Mouse (Mus musculus): ENCODE measurements around the gene Adgrl2. TPM values are rescaled to one million over a fixed set of nuclear protein-coding genes. Genes with fewer than 3 reads are reported as not detected.

Gene Adgrl2
- 101 and 111 TPM in 2 replicates for polyA plus RNA-seq (2016; fragmentation: Nextera tagmentation; extraction: Ambion mirVana)

GRCm38 (mm10) chr3:148990531-148991003, at the start of gene Adgrl2:
TSS of gene Adgrl2 (minus strand) at chr3:148990555.
- peak within 1 kb of the TSS; percentile 99 for H3K9ac ChIP-seq (replicated peaks)
- H3K9me3 ChIP-seq, result no peaks in the 10 kb centered on the region
- no peaks in the 10 kb centered on the region for H3K36me3 ChIP-seq
- H3K4me1 ChIP-seq (replicated peaks), result peaks cover 23% of the 10 kb centered on the region
- H3K4me3 ChIP-seq (replicated peaks), result peak within 1 kb of the TSS; percentile 82
- peak within 1 kb of the TSS; percentile 100 for H3K27ac ChIP-seq
- H3K27me3 ChIP-seq, result no peaks in the 10 kb centered on the region
- peak; percentile 12; the same call in 1 of the 2 replicates for ATAC-seq (ENCODE audit: insufficient number of reproducible peaks, insufficient read depth, low FRiP score, low TSS enrichment, low read depth)
- under 1% methylated on average over 25 of the region's 25 CpGs for WGBS
- peak within 1 kb of the TSS; percentile 81 for H3K4me2 ChIP-seq

GRCm38 (mm10) chr3:149038771-149039170, 48.4 kb upstream of the Adgrl2 start:
- Histone ChIP-seq H3K36me3 (no peaks in the 10 kb centered on the region), H3K4me3 (replicated peaks) (no peak overlapping the region), H3K27me3 (no peaks in the 10 kb centered on the region), H3K27ac (no peak overlapping the region), H3K4me2 (no peak overlapping the region), H3K9me3 (no peaks in the 10 kb centered on the region), H3K9ac (replicated peaks) (no peak overlapping the region), H3K4me1 (replicated peaks) (peaks cover 23% of the 10 kb centered on the region)
- WGBS, result 72% methylated on average over 4 of the region's 4 CpGs
- ATAC-seq (ENCODE audit: insufficient number of reproducible peaks, insufficient read depth, low FRiP score, low TSS enrichment, low read depth), result no peak

- Histone ChIP-seq H3K4me3 (replicated peaks) (no peak overlapping the region), H3K36me3 (no peaks in the 10 kb centered on the region), H3K4me1 (replicated peaks) (peaks cover 22% of the 10 kb centered on the region), H3K9ac (replicated peaks) (no peak overlapping the region), H3K4me2 (no peak overlapping the region), H3K27me3 (no peaks in the 10 kb centered on the region), H3K27ac (no peak overlapping the region), H3K9me3 (no peaks in the 10 kb centered on the region)
- WGBS, result 44% methylated on average over 5 of the region's 5 CpGs
- ATAC-seq (ENCODE audit: insufficient number of reproducible peaks, insufficient read depth, low FRiP score, low TSS enrichment, low read depth), result no peak
These were observed 29.6 kb upstream of the Adgrl2 start for GRCm38 (mm10) chr3:149019925-149020324.

GRCm38 (mm10) chr3:149009311-149009710, 19.0 kb upstream of the Adgrl2 start:
- no peak overlapping the region for H3K27ac ChIP-seq
- H3K36me3 ChIP-seq, result no peaks in the 10 kb centered on the region
- no peak overlapping the region for H3K4me2 ChIP-seq
- peaks cover 6% of the 10 kb centered on the region for H3K4me1 ChIP-seq (replicated peaks)
- WGBS, result 81% methylated on average over 7 of the region's 7 CpGs
- no peak overlapping the region for H3K9ac ChIP-seq (replicated peaks)
- no peak overlapping the region for H3K4me3 ChIP-seq (replicated peaks)
- H3K9me3 ChIP-seq, result no peaks in the 10 kb centered on the region
- peaks cover 7% of the 10 kb centered on the region; the same call in 1 of the 2 replicates for H3K27me3 ChIP-seq
- no peak for ATAC-seq (ENCODE audit: insufficient number of reproducible peaks, insufficient read depth, low FRiP score, low TSS enrichment, low read depth)

- H3K9me3 ChIP-seq, result no peaks in the 10 kb centered on the region
- H3K4me2 ChIP-seq, result no peak overlapping the region
- ATAC-seq (ENCODE audit: insufficient number of reproducible peaks, insufficient read depth, low FRiP score, low TSS enrichment, low read depth), result no peak
- 75% methylated on average over 6 of the region's 6 CpGs for WGBS
- H3K4me1 ChIP-seq (replicated peaks), result peaks cover 6% of the 10 kb centered on the region
- no peaks in the 10 kb centered on the region for H3K36me3 ChIP-seq
- no peak overlapping the region for H3K4me3 ChIP-seq (replicated peaks)
- no peak overlapping the region for H3K27ac ChIP-seq
- H3K27me3 ChIP-seq, result peaks cover 7% of the 10 kb centered on the region; the same call in 1 of the 2 replicates
- no peak overlapping the region for H3K9ac ChIP-seq (replicated peaks)
These were observed 18.3 kb upstream of the Adgrl2 start for GRCm38 (mm10) chr3:149008634-149009023.

GRCm38 (mm10) chr3:149007860-149008633, 17.7 kb upstream of the Adgrl2 start:
- no peak overlapping the region for H3K4me3 ChIP-seq (replicated peaks)
- peak overlapping the region; percentile 26 for H3K4me2 ChIP-seq
- no peak overlapping the region for H3K9ac ChIP-seq (replicated peaks)
- WGBS, result 56% methylated on average over 20 of the region's 20 CpGs
- ATAC-seq (ENCODE audit: insufficient number of reproducible peaks, insufficient read depth, low FRiP score, low TSS enrichment, low read depth), result no peak
- H3K4me1 ChIP-seq (replicated peaks), result peaks cover 6% of the 10 kb centered on the region
- H3K27me3 ChIP-seq, result peaks cover 7% of the 10 kb centered on the region; the same call in 1 of the 2 replicates
- no peaks in the 10 kb centered on the region for H3K9me3 ChIP-seq
- no peak overlapping the region for H3K27ac ChIP-seq
- H3K36me3 ChIP-seq, result no peaks in the 10 kb centered on the region

GRCm38 (mm10) chr3:149001364-149001763, 11.0 kb upstream of the Adgrl2 start:
- 41% methylated on average over 8 of the region's 8 CpGs for WGBS
- Histone ChIP-seq H3K4me1 (replicated peaks) (no peaks in the 10 kb centered on the region; the same call in 1 of the 2 replicates), H3K9ac (replicated peaks) (no peak overlapping the region), H3K9me3 (no peaks in the 10 kb centered on the region), H3K27ac (no peak overlapping the region), H3K27me3 (no peaks in the 10 kb centered on the region), H3K36me3 (no peaks in the 10 kb centered on the region), H3K4me2 (no peak overlapping the region), H3K4me3 (replicated peaks) (no peak overlapping the region)
- ATAC-seq (ENCODE audit: insufficient number of reproducible peaks, insufficient read depth, low FRiP score, low TSS enrichment, low read depth), result no peak

GRCm38 (mm10) chr3:148998661-148999060, 8.3 kb upstream of the Adgrl2 start:
- H3K36me3 ChIP-seq, result no peaks in the 10 kb centered on the region
- H3K9ac ChIP-seq (replicated peaks), result no peak overlapping the region
- no peaks in the 10 kb centered on the region for H3K9me3 ChIP-seq
- H3K27me3 ChIP-seq, result no peaks in the 10 kb centered on the region
- ATAC-seq (ENCODE audit: insufficient number of reproducible peaks, insufficient read depth, low FRiP score, low TSS enrichment, low read depth), result no peak
- H3K4me3 ChIP-seq (replicated peaks), result no peak overlapping the region
- no peak overlapping the region for H3K27ac ChIP-seq
- H3K4me1 ChIP-seq (replicated peaks), result no peaks in the 10 kb centered on the region; the same call in 1 of the 2 replicates
- no peak overlapping the region for H3K4me2 ChIP-seq
- 66% methylated on average over 10 of the region's 10 CpGs for WGBS

GRCm38 (mm10) chr3:148991056-148991455, 701 bp upstream of the Adgrl2 start:
- 3% methylated on average over 8 of the region's 8 CpGs for WGBS
- Histone ChIP-seq H3K4me1 (replicated peaks) (peaks cover 21% of the 10 kb centered on the region), H3K4me2 (peak overlapping the region; percentile 81), H3K9me3 (no peaks in the 10 kb centered on the region), H3K9ac (replicated peaks) (no peak overlapping the region), H3K27me3 (no peaks in the 10 kb centered on the region), H3K27ac (peak overlapping the region; percentile 100), H3K4me3 (replicated peaks) (peak overlapping the region; percentile 82), H3K36me3 (no peaks in the 10 kb centered on the region)
- ATAC-seq (ENCODE audit: insufficient number of reproducible peaks, insufficient read depth, low FRiP score, low TSS enrichment, low read depth), result no peak

- H3K4me1 ChIP-seq (replicated peaks), result peaks cover 29% of the 10 kb centered on the region
- peak overlapping the region; percentile 82 for H3K4me3 ChIP-seq (replicated peaks)
- peak overlapping the region; percentile 99 for H3K9ac ChIP-seq (replicated peaks)
- no peaks in the 10 kb centered on the region for H3K36me3 ChIP-seq
- H3K4me2 ChIP-seq, result peak overlapping the region; percentile 81
- under 1% methylated on average over 43 of the region's 68 CpGs for WGBS
- peak; percentile 77 for ATAC-seq (ENCODE audit: insufficient number of reproducible peaks, insufficient read depth, low FRiP score, low TSS enrichment, low read depth)
- no peaks in the 10 kb centered on the region for H3K9me3 ChIP-seq
- H3K27ac ChIP-seq, result peak overlapping the region; percentile 100
- no peaks in the 10 kb centered on the region for H3K27me3 ChIP-seq
These were observed 381 bp downstream of the Adgrl2 start for GRCm38 (mm10) chr3:148989818-148990530.
